Mouse (Mus musculus) spleen, postnatal 36 days (tissue): ENCODE data around the gene Pdzd7.
A peak's percentile ranks its signal among the peaks of the same experiment; 100 is the strongest.

Experiments
- DNase-seq, 2 experiments: peaks; one replicate each; pipeline ENCODE4 v3.0.0; 2022; ENCODE audit warnings: low spot score in 2 of 2, mixed read lengths in 1 of 2

Pdzd7 gene

GRCm38 (mm10) chr19:45045651-45046050 is at the start of gene Pdzd7:
Gene Pdzd7, minus strand, starts transcription at chr19:45045717.
- DNase-seq, result no peak

- DNase-seq, result peak in 1 of 2 experiments; percentile 36
Measured at GRCm38 (mm10) chr19:45081841-45082550, 36.5 kb upstream of the Pdzd7 start.

GRCm38 (mm10) chr19:45081279-45081678 is 35.8 kb upstream of the Pdzd7 start:
- DNase-seq, result peak; percentile 43 to 46

- DNase-seq, result no peak
Measured at GRCm38 (mm10) chr19:45080711-45081110, 35.2 kb upstream of the Pdzd7 start.

GRCm38 (mm10) chr19:45079769-45080515 is 34.4 kb upstream of the Pdzd7 start:
- DNase-seq, result peak; percentile 53 to 65

GRCm38 (mm10) chr19:45078971-45079764 is 33.7 kb upstream of the Pdzd7 start:
- no peak for DNase-seq

- no peak for DNase-seq
Measured at GRCm38 (mm10) chr19:45077742-45078645, 32.5 kb upstream of the Pdzd7 start.

- peak; percentile 35 to 42 for DNase-seq
Measured at GRCm38 (mm10) chr19:45076586-45077510, 31.3 kb upstream of the Pdzd7 start.

GRCm38 (mm10) chr19:45076036-45076575 is 30.6 kb upstream of the Pdzd7 start:
- DNase-seq, result peak in 1 of 2 experiments; percentile 24

- no peak for DNase-seq
Measured at GRCm38 (mm10) chr19:45075323-45076035, 30.0 kb upstream of the Pdzd7 start.

GRCm38 (mm10) chr19:45074580-45075322 is 29.2 kb upstream of the Pdzd7 start, which contains the start of gene Kazald1:
Gene Kazald1, plus strand, starts transcription at chr19:45075241.
- peak; percentile 86 to 88 for DNase-seq

- peak; percentile 81 to 82 for DNase-seq
Measured at GRCm38 (mm10) chr19:45073871-45074542, 28.5 kb upstream of the Pdzd7 start.

GRCm38 (mm10) chr19:45067758-45068510 is 22.4 kb upstream of the Pdzd7 start:
- DNase-seq, result no peak

GRCm38 (mm10) chr19:45067170-45067569 is 21.7 kb upstream of the Pdzd7 start:
- DNase-seq, result no peak

GRCm38 (mm10) chr19:45065226-45065625 is 19.7 kb upstream of the Pdzd7 start:
- DNase-seq, result no peak

GRCm38 (mm10) chr19:45063565-45064292 is 18.2 kb upstream of the Pdzd7 start:
- peak; percentile 46 to 57 for DNase-seq
